Mouse (Mus musculus) hindbrain, embryonic 11.5 days (tissue): ENCODE measurements at regions not wholly inside any gene's neighbourhood (a gene's known extent, or its start where the extent isn't known, plus 50 kb on each side); places are given as distances from the start of the nearest gene placed in this dataset.

Experiments used
- ATAC-seq: fragments of 200-750 bp; cut with Nextera tagmentation; 2 replicates; pipeline ENCODE4 v1.8.0; 2017; ENCODE audit warnings: mild to moderate bottlenecking, moderate TSS enrichment, moderate library complexity; ENCODE audit not compliant: low FRiP score
- DNase-seq: peaks from one replicate; pipeline ENCODE4 v3.0.0-alpha.2; 2015; ENCODE audit warnings: low spot score
- H3K27ac ChIP-seq: fragments of 300-500 bp; sonication (generic); 2 replicates; pipeline ENCODE4 v1.5.1; 2014; ENCODE audit warnings: mild to moderate bottlenecking, low read depth, low read length
- H3K27me3 ChIP-seq: fragments of 300-500 bp; sonication (generic); 2 replicates; pipeline ENCODE4 v1.6.1; 2014; ENCODE audit warnings: mild to moderate bottlenecking, low read length, moderate library complexity, mixed read lengths; ENCODE audit not compliant: control insufficient read depth, insufficient read depth
- H3K36me3 ChIP-seq: fragments of 300-500 bp; sonication (generic); 2 replicates; pipeline ENCODE4 v1.6.1; 2014; ENCODE audit warnings: mild to moderate bottlenecking, low read length, moderate library complexity, mixed read lengths; ENCODE audit not compliant: control insufficient read depth, insufficient read depth
- H3K4me1 ChIP-seq: fragments of 300-500 bp; sonication (generic); replicated peaks from 2 replicates; pipeline ENCODE4 v1.6.1; 2014; ENCODE audit warnings: low read length, mixed read lengths; ENCODE audit not compliant: control insufficient read depth, insufficient read depth
- H3K4me2 ChIP-seq: fragments of 300-500 bp; sonication (generic); replicated peaks from 2 replicates; pipeline ENCODE4 v1.6.1; 2014; ENCODE audit warnings: mild to moderate bottlenecking, low read depth, low read length
- H3K4me3 ChIP-seq: fragments of 300-500 bp; sonication (generic); 2 replicates; pipeline ENCODE4 v1.5.1; 2014; ENCODE audit warnings: low read depth, low read length
- H3K9ac ChIP-seq: fragments of 300-500 bp; sonication (generic); 2 replicates; pipeline ENCODE4 v1.6.1; 2014; ENCODE audit warnings: low read depth, low read length
- H3K9me3 ChIP-seq: fragments of 300-500 bp; sonication (generic); 2 replicates; pipeline ENCODE4 v1.6.1; 2016; ENCODE audit warnings: low read length; ENCODE audit not compliant: control insufficient read depth
- WGBS: fragments of 180-500 bp; shearing (Covaris S2); extraction: QIAGEN DNeasy Blood & Tissue Kit; methylation state at CpG from one replicate; pipeline ENCODE4 v1.1.7; 2014; 5-methylcytosine and 5-hydroxymethylcytosine counted together

GRCm38 (mm10) chr15:51634726-51635125 lies 2250.0 kb upstream of the Gm7489 start:
- Histone ChIP-seq H3K27me3 (no peaks in the 10 kb centered on the region), H3K4me2 (0 out of 2 replicates have a peak overlapping the region, but pooled peaks have one; percentile 6), H3K4me3 (no peak overlapping the region), H3K9me3 (no peaks in the 10 kb centered on the region), H3K4me1 (no peaks in the 10 kb centered on the region), H3K36me3 (no peaks in the 10 kb centered on the region), H3K9ac (0 out of 2 replicates have a peak overlapping the region, but pooled peaks have one; percentile 17), H3K27ac (no peak overlapping the region)
- 51% methylated on average over 7 of the region's 7 CpGs for WGBS
- DNase-seq (peak; percentile 5), ATAC-seq (no peak)

GRCm38 (mm10) chr15:51635129-51635920 lies 2249.4 kb upstream of the Gm7489 start:
- Histone ChIP-seq H3K9ac (0 out of 2 replicates have a peak overlapping the region, but pooled peaks have one; percentile 17), H3K36me3 (no peaks in the 10 kb centered on the region), H3K9me3 (no peaks in the 10 kb centered on the region), H3K27ac (no peak overlapping the region), H3K4me2 (peak overlapping the region; percentile 6; the same call in 1 of the 2 replicates), H3K27me3 (no peaks in the 10 kb centered on the region), H3K4me3 (no peak overlapping the region), H3K4me1 (no peaks in the 10 kb centered on the region)
- 50% methylated on average over 21 of the region's 21 CpGs for WGBS
- DNase-seq, result peak; percentile 17
- ATAC-seq, result no peak

- Histone ChIP-seq H3K4me1 (no peaks in the 10 kb centered on the region), H3K9me3 (no peaks in the 10 kb centered on the region), H3K4me3 (no peak overlapping the region), H3K4me2 (no peak overlapping the region), H3K36me3 (no peaks in the 10 kb centered on the region), H3K27ac (no peak overlapping the region), H3K27me3 (no peaks in the 10 kb centered on the region), H3K9ac (no peak overlapping the region)
- WGBS, result 94% methylated on average over 1 of the region's 1 CpGs
- no peak for ATAC-seq
- DNase-seq, result no peak
Measured at GRCm38 (mm10) chr15:51637570-51637969, 2247.1 kb upstream of the Gm7489 start.

GRCm38 (mm10) chr15:51643772-51644311 lies 2240.9 kb upstream of the Gm7489 start:
- H3K27me3 ChIP-seq, result no peaks in the 10 kb centered on the region
- H3K4me1 ChIP-seq, result no peaks in the 10 kb centered on the region
- 88% methylated on average over 6 of the region's 6 CpGs for WGBS
- H3K9me3 ChIP-seq, result no peaks in the 10 kb centered on the region
- no peak overlapping the region for H3K4me3 ChIP-seq
- no peak for ATAC-seq
- H3K9ac ChIP-seq, result no peak overlapping the region
- no peak overlapping the region for H3K4me2 ChIP-seq
- no peaks in the 10 kb centered on the region for H3K36me3 ChIP-seq
- no peak for DNase-seq
- H3K27ac ChIP-seq, result no peak overlapping the region

GRCm38 (mm10) chr15:51646304-51646703 lies 2238.4 kb upstream of the Gm7489 start:
- DNase-seq, result no peak
- Histone ChIP-seq H3K4me3 (no peak overlapping the region), H3K27ac (no peak overlapping the region), H3K4me1 (no peaks in the 10 kb centered on the region), H3K9me3 (no peaks in the 10 kb centered on the region), H3K36me3 (no peaks in the 10 kb centered on the region), H3K27me3 (no peaks in the 10 kb centered on the region), H3K9ac (no peak overlapping the region), H3K4me2 (no peak overlapping the region)
- WGBS, result 76% methylated on average over 2 of the region's 2 CpGs
- no peak for ATAC-seq

DNA sequence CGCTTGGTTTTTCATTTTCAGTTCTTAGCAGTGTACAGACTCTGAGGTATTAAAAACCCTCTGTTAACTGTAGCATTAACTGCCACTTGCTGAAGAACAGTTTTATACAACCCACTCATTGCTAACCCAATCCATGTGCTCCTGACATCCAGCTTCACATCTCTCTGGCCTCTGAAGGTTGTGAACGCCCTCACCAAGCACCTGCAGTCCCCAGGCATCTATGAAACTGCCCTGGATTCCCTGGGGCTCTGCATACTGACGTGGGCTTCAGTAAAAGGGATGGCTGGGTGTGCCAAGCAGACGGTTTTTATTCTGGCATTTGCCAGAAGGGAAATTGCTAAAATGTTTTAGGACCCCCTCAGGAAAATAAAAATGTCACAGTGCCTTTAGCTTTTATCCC lies 2232.2 kb upstream of the Gm7489 start:
- 68% methylated on average over 4 of the region's 4 CpGs for WGBS

DNA sequence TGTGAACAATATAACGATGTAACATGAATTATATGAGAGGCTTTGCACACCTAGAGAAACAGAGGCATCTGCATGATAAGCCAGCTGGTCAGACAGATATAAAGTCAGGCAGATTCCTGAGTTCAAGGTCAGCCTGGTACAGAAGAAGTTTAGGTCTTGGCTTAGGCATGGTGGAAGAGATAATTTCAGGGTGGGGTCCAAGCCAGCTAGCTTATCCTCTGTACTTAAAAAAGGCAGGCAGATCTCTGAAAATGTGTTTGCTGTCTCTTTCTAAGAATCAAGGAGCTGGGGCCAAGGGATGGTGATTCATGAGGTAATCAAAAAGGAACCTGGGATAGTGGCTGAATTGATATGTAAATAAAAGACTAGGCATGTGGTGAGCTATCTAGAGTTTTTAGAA lies 2227.1 kb upstream of the Gm7489 start:
- ATAC-seq (no peak), DNase-seq (no peak)
- WGBS, result 95% methylated on average over 1 of the region's 1 CpGs
- Histone ChIP-seq H3K4me3 (no peak overlapping the region), H3K27me3 (no peaks in the 10 kb centered on the region), H3K9me3 (no peaks in the 10 kb centered on the region), H3K4me1 (no peaks in the 10 kb centered on the region), H3K4me2 (no peak overlapping the region), H3K36me3 (no peaks in the 10 kb centered on the region), H3K27ac (no peak overlapping the region), H3K9ac (no peak overlapping the region)

More for the DNA sequence above, 2232.2 kb upstream of the Gm7489 start:
- Histone ChIP-seq H3K4me2 (no peak overlapping the region), H3K9ac (no peak overlapping the region), H3K9me3 (no peaks in the 10 kb centered on the region), H3K4me3 (no peak overlapping the region), H3K36me3 (no peaks in the 10 kb centered on the region), H3K27me3 (no peaks in the 10 kb centered on the region), H3K4me1 (no peaks in the 10 kb centered on the region), H3K27ac (no peak overlapping the region)
- DNase-seq (no peak), ATAC-seq (no peak)

GRCm38 (mm10) chr15:51668340-51668739 lies 2216.4 kb upstream of the Gm7489 start:
- Histone ChIP-seq H3K27me3 (no peaks in the 10 kb centered on the region), H3K36me3 (no peaks in the 10 kb centered on the region), H3K9ac (no peak overlapping the region), H3K27ac (no peak overlapping the region), H3K9me3 (no peaks in the 10 kb centered on the region), H3K4me2 (no peak overlapping the region), H3K4me1 (no peaks in the 10 kb centered on the region), H3K4me3 (no peak overlapping the region)
- ATAC-seq (no peak), DNase-seq (no peak)
- WGBS, result 69% methylated on average over 3 of the region's 3 CpGs
